Mouse (Mus musculus) neural tube, embryonic 11.5 days (tissue): ENCODE results near the gene Top1. TPM values are rescaled to one million over a fixed set of nuclear protein-coding genes. Genes with fewer than 3 reads are reported as not detected.

Experiments
- ATAC-seq: fragments of 200-750 bp; cut with Nextera tagmentation; 2 replicates; pipeline ENCODE4 v1.8.0; 2017; ENCODE audit warnings: moderate number of reproducible peaks, mild to moderate bottlenecking, moderate TSS enrichment, moderate library complexity; ENCODE audit not compliant: insufficient read depth, low FRiP score, low TSS enrichment
- DNase-seq: peaks from one replicate; pipeline ENCODE4 v3.0.0-alpha.2; 2015; ENCODE audit warnings: low spot score
- H3K27ac ChIP-seq: fragments of 300-500 bp; sonication (generic); 2 replicates; pipeline ENCODE4 v1.5.1; 2014; ENCODE audit warnings: low read depth, mild to moderate bottlenecking, low read length
- H3K27me3 ChIP-seq: fragments of 300-500 bp; sonication (generic); 2 replicates; pipeline ENCODE4 v1.6.1; 2014; ENCODE audit warnings: mild to moderate bottlenecking, low read length, mixed read lengths; ENCODE audit not compliant: control insufficient read depth, insufficient read depth
- H3K36me3 ChIP-seq: fragments of 300-500 bp; sonication (generic); 2 replicates; pipeline ENCODE4 v1.6.1; 2014; ENCODE audit warnings: mild to moderate bottlenecking, low read length, moderate library complexity, mixed read lengths; ENCODE audit not compliant: control insufficient read depth, insufficient read depth
- H3K4me1 ChIP-seq: fragments of 300-500 bp; sonication (generic); 2 replicates; pipeline ENCODE4 v1.6.1; 2014; ENCODE audit warnings: low read length, mixed read lengths; ENCODE audit not compliant: control insufficient read depth, insufficient read depth
- H3K4me2 ChIP-seq: fragments of 300-500 bp; sonication (generic); 2 replicates; pipeline ENCODE4 v1.6.1; 2014; ENCODE audit warnings: low read depth, mild to moderate bottlenecking, moderate library complexity
- H3K4me3 ChIP-seq: fragments of 300-500 bp; sonication (generic); 2 replicates; pipeline ENCODE4 v1.5.1; 2014; ENCODE audit warnings: low read depth, low read length
- H3K9ac ChIP-seq: fragments of 300-500 bp; sonication (generic); 2 replicates; pipeline ENCODE4 v1.6.1; 2014; ENCODE audit warnings: mild to moderate bottlenecking, low read length
- H3K9me3 ChIP-seq: fragments of 300-500 bp; sonication (generic); 2 replicates; pipeline ENCODE4 v1.6.1; 2016; ENCODE audit warnings: low read length; ENCODE audit not compliant: control insufficient read depth
- WGBS: fragments of 180-500 bp; shearing (Covaris S2); extraction: QIAGEN DNeasy Blood & Tissue Kit; methylation state at CpG from one replicate; pipeline ENCODE4 v1.1.7; 2014; 5-methylcytosine and 5-hydroxymethylcytosine counted together
- polyA plus RNA-seq: library from polyadenylated mRNA; unstranded; fragments of >200 nt; fragmentation: Nextera tagmentation; extraction: Ambion mirVana; gene quantifications from 2 replicates; pipeline ENCODE4 v1.2.1, GENCODE M21; 2014

Top1 gene
- polyA plus RNA-seq, 1 experiment from 2014 or later = 105 TPM

- Histone ChIP-seq H3K27me3 (no peaks in the 10 kb centered on the region), H3K9me3 (no peaks in the 10 kb centered on the region), H3K27ac (no peak overlapping the region), H3K4me2 (no peak overlapping the region), H3K9ac (no peak overlapping the region), H3K4me3 (no peak overlapping the region), H3K36me3 (no peaks in the 10 kb centered on the region), H3K4me1 (no peaks in the 10 kb centered on the region)
- ATAC-seq (no peak), DNase-seq (no peak)
- 95% methylated on average over 5 of the region's 5 CpGs for WGBS
Observed at GRCm38 (mm10) chr2:160628055-160628454, 17.6 kb upstream of the Top1 start.

GRCm38 (mm10) chr2:160628666-160629527 lies 16.8 kb upstream of the Top1 start:
- Histone ChIP-seq H3K27me3 (no peaks in the 10 kb centered on the region), H3K4me1 (no peaks in the 10 kb centered on the region)

GRCm38 (mm10) chr2:160629528-160629830 lies 16.2 kb upstream of the Top1 start:
- H3K36me3 ChIP-seq = no peaks in the 10 kb centered on the region
- H3K9ac ChIP-seq = no peak overlapping the region
- H3K4me2 ChIP-seq = no peak overlapping the region
- no peak for DNase-seq
- no peaks in the 10 kb centered on the region for H3K27me3 ChIP-seq
- 92% methylated on average over 8 of the region's 8 CpGs for WGBS
- no peaks in the 10 kb centered on the region for H3K9me3 ChIP-seq
- no peak overlapping the region for H3K4me3 ChIP-seq
- no peak overlapping the region for H3K27ac ChIP-seq
- H3K4me1 ChIP-seq = no peaks in the 10 kb centered on the region
- ATAC-seq = no peak

More at GRCm38 (mm10) chr2:160628666-160629527, 16.8 kb upstream of the Top1 start:
- Histone ChIP-seq H3K27ac (no peak overlapping the region), H3K36me3 (no peaks in the 10 kb centered on the region), H3K9me3 (no peaks in the 10 kb centered on the region), H3K4me2 (no peak overlapping the region), H3K9ac (no peak overlapping the region), H3K4me3 (no peak overlapping the region)
- DNase-seq (no peak), ATAC-seq (no peak)
- whole genome bisulfite sequencing = 91% methylated on average over 12 of the region's 12 CpGs

GRCm38 (mm10) chr2:160630872-160631597 lies 14.7 kb upstream of the Top1 start:
- Histone ChIP-seq H3K9me3 (no peaks in the 10 kb centered on the region), H3K36me3 (no peaks in the 10 kb centered on the region), H3K27me3 (no peaks in the 10 kb centered on the region), H3K27ac (no peak overlapping the region), H3K4me2 (no peak overlapping the region), H3K4me1 (no peaks in the 10 kb centered on the region), H3K4me3 (no peak overlapping the region), H3K9ac (no peak overlapping the region)
- no peak for ATAC-seq
- DNase-seq = no peak
- 87% methylated on average over 9 of the region's 9 CpGs for WGBS

- WGBS = 89% methylated on average over 13 of the region's 13 CpGs
- H3K9ac ChIP-seq = no peak overlapping the region
Observed at GRCm38 (mm10) chr2:160639911-160640717, 5.6 kb upstream of the Top1 start.

GRCm38 (mm10) chr2:160641176-160641575 lies 4.5 kb upstream of the Top1 start:
- Histone ChIP-seq H3K27ac (no peak overlapping the region), H3K27me3 (no peaks in the 10 kb centered on the region), H3K4me1 (no peaks in the 10 kb centered on the region), H3K9me3 (no peaks in the 10 kb centered on the region), H3K36me3 (no peaks in the 10 kb centered on the region), H3K4me2 (no peak overlapping the region), H3K4me3 (no peak overlapping the region), H3K9ac (no peak overlapping the region)
- ATAC-seq (no peak), DNase-seq (no peak)
- 78% methylated on average over 2 of the region's 2 CpGs for WGBS

More at GRCm38 (mm10) chr2:160639911-160640717, 5.6 kb upstream of the Top1 start:
- Histone ChIP-seq H3K4me2 (no peak overlapping the region), H3K9me3 (no peaks in the 10 kb centered on the region), H3K36me3 (no peaks in the 10 kb centered on the region), H3K4me1 (no peaks in the 10 kb centered on the region), H3K4me3 (no peak overlapping the region), H3K27ac (no peak overlapping the region), H3K27me3 (no peaks in the 10 kb centered on the region)
- no peak for DNase-seq
- no peak for ATAC-seq

GRCm38 (mm10) chr2:160646144-160646844 lies 606 bp downstream of the Top1 start:
- Histone ChIP-seq H3K27me3 (no peaks in the 10 kb centered on the region), H3K9ac (peak overlapping the region; percentile 100), H3K27ac (peak overlapping the region; percentile 97), H3K4me3 (peak overlapping the region; percentile 98), H3K4me1 (peaks cover 13% of the 10 kb centered on the region), H3K4me2 (peak overlapping the region; percentile 42), H3K9me3 (no peaks in the 10 kb centered on the region), H3K36me3 (no peaks in the 10 kb centered on the region)
- peak; percentile 76 for DNase-seq
- ATAC-seq = peak; percentile 60
- under 1% methylated on average over 64 of the region's 76 CpGs for WGBS

- no peaks in the 10 kb centered on the region for H3K36me3 ChIP-seq
- peak overlapping the region; percentile 97 for H3K27ac ChIP-seq
- H3K4me1 ChIP-seq = peaks cover 13% of the 10 kb centered on the region
- under 1% methylated on average over 17 of the region's 17 CpGs for WGBS
- peak overlapping the region; percentile 100 for H3K9ac ChIP-seq
- 0 out of 2 replicates have a peak, but pooled peaks have one; percentile 25 for ATAC-seq
- peak overlapping the region; percentile 98 for H3K4me3 ChIP-seq
- no peaks in the 10 kb centered on the region for H3K9me3 ChIP-seq
- DNase-seq = no peak
- no peaks in the 10 kb centered on the region for H3K27me3 ChIP-seq
- peak overlapping the region; percentile 42 for H3K4me2 ChIP-seq
Observed at GRCm38 (mm10) chr2:160646845-160647178, 1.1 kb downstream of the Top1 start.
